Mouse (Mus musculus) macrophage (primary cell): Measurements from ENCODE around the gene Scgb1b7. TPM values are rescaled to one million over a fixed set of nuclear protein-coding genes. Genes with fewer than 3 reads are reported as not detected.
"Not testable (repeated sequence)": the region's sequence is repeated elsewhere in the genome, so short reads cannot be mapped to it uniquely, and the experiment has no call there.

Source experiments
- H3K27ac ChIP-seq: fragments of 350-480 bp; formaldehyde crosslinking; 2 replicates; pipeline ENCODE4 v1.9.0; 2021
- H3K36me3 ChIP-seq: fragments of 350-480 bp; formaldehyde crosslinking; 2 replicates; pipeline ENCODE4 v1.9.0; 2021; ENCODE audit errors: inconsistent target
- H3K4me3 ChIP-seq: fragments of 350-480 bp; formaldehyde crosslinking; 2 replicates; pipeline ENCODE4 v1.9.0; 2021; ENCODE audit errors: inconsistent target
- H3K79me2 ChIP-seq: fragments of 350-480 bp; formaldehyde crosslinking; 2 replicates; pipeline ENCODE4 v1.9.0; 2021; ENCODE audit errors: inconsistent target
- whole genome bisulfite sequencing: methylation state at CpG from one replicate; pipeline ENCODE4 v1.1.7; 2026; ENCODE audit warnings: inconsistent platforms; ENCODE audit not compliant: missing documents; 5-methylcytosine and 5-hydroxymethylcytosine counted together
- polyA plus RNA-seq: library from polyadenylated mRNA; stranded (reverse); fragments of 250-400 nt; gene quantifications from 3 replicates; pipeline ENCODE4 v1.2.4, GENCODE M21; 2018; ENCODE audit warnings: inconsistent platforms
- total RNA-seq, 78 experiments: library from RNA; depleted of rRNA; stranded (reverse); fragments of 250-400 nt; gene quantifications; 1 replicate in 9 of 78; 2 replicates in 24 of 78; 3 replicates in 43 of 78; 4 replicates in 2 of 78; pipeline ENCODE4 v1.2.4; 2018; ENCODE audit warnings: inconsistent platforms in 56 of 78

Scgb1b7 gene
- not detected for total RNA-seq (2018; cell fraction: chromatin; rRNA removed)
- total RNA-seq (2018; cell fraction: cytosol; rRNA removed): not detected
- total RNA-seq (2018; cell fraction: nucleus; rRNA removed): not detected
- polyA plus RNA-seq: not detected in 3 replicates

- H3K27ac ChIP-seq, H3K79me2 ChIP-seq, H3K36me3 ChIP-seq, H3K4me3 ChIP-seq: not testable (repeated sequence)
- WGBS: no CpG with 5 or more reads among the region's 5 CpGs
Measured at GRCm38 (mm10) chr7:31712365-31712764, at the start of gene Scgb1b7. TSS of gene Scgb1b7 (plus strand) at chr7:31712665.

- not testable (repeated sequence) for H3K36me3 ChIP-seq, H3K27ac ChIP-seq, H3K4me3 ChIP-seq, H3K79me2 ChIP-seq
Measured at GRCm38 (mm10) chr7:31705657-31706056, 6.8 kb upstream of the Scgb1b7 start, which contains the start of gene Scgb2b7. TSS of gene Scgb2b7 (minus strand) at chr7:31705757.

Other genes starting within 250 kb of the Scgb1b7 start
- gene Scgb2b7, start 6.9 kb upstream of the Scgb1b7 start, polyA plus RNA-seq: not detected in 3 replicates